Mouse (Mus musculus) Patski (cell line): ENCODE measurements around the gene Pigq. TPM values are rescaled to one million over a fixed set of nuclear protein-coding genes. Genes with fewer than 3 reads are reported as not detected.

Experiments
- ATAC-seq: fragments of 100-300 bp; one replicate; pipeline ENCODE4 v1.8.0; 2021
- CTCF ChIA-PET: fragments of 350-600 bp; sonication (Branson Sonifier 250); formaldehyde crosslinking; loops from one replicate; lab custom pipeline; 2022; ENCODE audit warnings: inconsistent platforms; lab: Charles Lee
- POLR2A ChIA-PET: fragments of 350-600 bp; sonication (Branson Sonifier 250); formaldehyde crosslinking; loops from one replicate; lab custom pipeline; 2022; ENCODE audit warnings: antibody characterized with exemption, inconsistent platforms; lab: Charles Lee
- DNase-seq: peaks from one replicate; pipeline ENCODE4 v3.0.0-alpha.2; 2011; ENCODE audit warnings: low read depth, low spot score
- H3K27me3 ChIP-seq: fragments of 371-371 bp; one replicate; pipeline ENCODE4 v1.5.1; 2021
- CTCF ChIP-seq: fragments of 100-300 bp; IDR thresholded peaks from one replicate; pipeline ENCODE4 v1.5.1; 2021
- in situ Hi-C: fragments of 300-500 bp; cut with MboI; formaldehyde crosslinking; loops from 3 replicates; pipeline ENCODE4 v1.11.1; 2018; ENCODE audit warnings: low pct_unique_long_range_greater_than_20kb, mixed read lengths
- polyA plus RNA-seq: library from polyadenylated mRNA; unstranded; gene quantifications from one replicate; pipeline ENCODE4 v1.2.3, GENCODE M21; 2021

Pigq gene
- polyA plus RNA-seq, 1 experiment from 2014 or later = 104 TPM

GRCm38 (mm10) chr17:25878611-25879180, 66.0 kb downstream of the Pigq start:
- no peak for DNase-seq
- H3K27me3 ChIP-seq = no peaks in the 10 kb centered on the region
- in situ Hi-C loops = no loop called here
- TF ChIP-seq CTCF = no peak
- POLR2A ChIA-PET = interaction anchor here (1.4 kb wide), 1 partner anchor 10 kb away, joined by 3 read pairs; the partner anchor contains the start of gene Mcrip2
- CTCF ChIA-PET = interaction anchor here (1.2 kb wide), 2 partner anchors 10 to 139 kb away, joined by 3 to 4 read pairs; partner anchors contain the start of gene Mcrip2
- ATAC-seq = no peak

DNA sequence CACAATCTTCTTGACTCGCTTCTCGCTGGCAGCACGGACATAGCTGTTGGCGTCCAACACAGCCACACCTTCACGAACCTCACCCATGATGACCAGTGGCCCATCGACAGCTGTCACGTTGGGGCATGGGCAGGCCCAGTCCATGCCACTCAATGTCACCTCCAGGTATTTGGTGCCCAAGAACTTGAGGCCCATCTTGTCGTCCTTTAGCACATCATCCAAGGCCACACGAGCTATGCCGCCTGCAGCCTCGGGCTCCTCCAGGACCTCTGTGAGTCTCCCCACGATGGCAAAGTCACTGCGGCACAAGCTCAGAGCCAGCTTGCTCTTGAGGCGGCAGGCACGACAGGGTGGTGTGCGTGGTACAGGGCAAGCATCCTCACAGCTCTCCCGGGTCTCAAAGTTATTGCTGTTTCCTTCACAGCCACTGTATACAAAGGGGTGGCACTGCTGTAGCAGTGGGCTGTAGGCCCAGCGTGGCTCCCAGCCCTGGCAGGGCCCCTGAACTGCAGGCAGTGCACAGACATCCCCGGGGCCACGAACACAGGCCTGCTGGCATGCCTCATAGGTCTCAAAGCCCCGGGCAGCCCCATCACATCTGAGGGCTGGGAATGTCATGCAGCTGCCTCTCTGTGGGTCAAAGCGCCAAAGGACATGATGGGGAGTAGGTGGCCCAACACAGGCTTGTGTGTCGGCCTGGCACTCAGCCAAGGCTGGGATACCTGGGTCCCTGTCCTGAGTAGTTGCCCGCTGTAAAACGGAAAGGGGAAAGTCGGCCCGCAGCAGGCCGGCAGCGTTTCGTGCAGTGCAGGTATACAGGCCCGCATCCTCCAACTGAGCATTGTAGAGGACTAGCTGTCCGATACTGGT, 66.8 kb downstream of the Pigq start:
- POLR2A ChIA-PET = interaction anchor here (1.4 kb wide), 1 partner anchor 10 kb away, joined by 8 read pairs; the partner anchor contains the start of gene Mcrip2
- TF ChIP-seq CTCF = no peak
- DNase-seq (no peak), ATAC-seq (no peak)
- in situ Hi-C loops = no loop called here
- no peaks in the 10 kb centered on the region for H3K27me3 ChIP-seq
- CTCF ChIA-PET = no interaction called here

DNA sequence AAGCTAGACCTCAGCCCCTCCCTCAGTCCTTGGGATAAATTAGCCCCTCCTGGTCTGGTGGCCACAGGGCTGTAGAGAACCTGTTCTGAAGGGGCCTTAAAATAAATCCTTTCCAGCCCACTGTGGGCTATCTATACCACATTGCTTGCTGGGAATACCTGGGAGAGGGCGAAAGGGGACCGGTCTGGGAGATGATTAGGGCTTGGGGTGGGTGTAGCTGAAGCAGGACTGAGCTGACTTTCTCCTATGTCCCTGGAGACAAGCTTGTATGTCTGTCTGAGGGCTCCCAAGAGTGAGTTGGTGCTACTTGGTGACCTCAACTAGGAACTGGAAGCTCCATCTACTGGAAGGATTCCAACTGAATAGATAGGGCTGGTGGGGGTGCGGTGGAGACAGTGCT, 67.7 kb downstream of the Pigq start:
- CTCF ChIA-PET = no interaction called here
- H3K27me3 ChIP-seq = no peaks in the 10 kb centered on the region
- POLR2A ChIA-PET = interaction anchor here (1.4 kb wide), 1 partner anchor 9 kb away, joined by 8 read pairs; the partner anchor contains the start of gene Mcrip2
- TF ChIP-seq CTCF = no peak
- DNase-seq = no peak
- no peak for ATAC-seq
- in situ Hi-C loops = no loop called here

Other genes with a start within 250 kb of the Pigq start
- not detected for gene Gng13, start 227.8 kb downstream of the Pigq start, polyA plus RNA-seq
- gene Chtf18, start 217.5 kb downstream of the Pigq start, polyA plus RNA-seq = 13.0 TPM
- 18.5 TPM for gene Rpusd1, start 217.3 kb downstream of the Pigq start, polyA plus RNA-seq
- gene Mslnl, start 208.9 kb downstream of the Pigq start, polyA plus RNA-seq = not detected
- 0.99 TPM for gene Msln, start 190.6 kb downstream of the Pigq start, polyA plus RNA-seq
- gene Narfl, start 171.2 kb downstream of the Pigq start, polyA plus RNA-seq = 44.9 TPM
- gene Haghl, start 159.3 kb downstream of the Pigq start, polyA plus RNA-seq = 108 TPM
- 0.30 TPM for gene Ccdc78, start 158.4 kb downstream of the Pigq start, polyA plus RNA-seq
- 73.5 TPM for gene Fam173a, start 152.0 kb downstream of the Pigq start, polyA plus RNA-seq
- 0.09 TPM for gene AC134908.4, start 149.3 kb downstream of the Pigq start, polyA plus RNA-seq
- 39.8 TPM for gene Metrn, start 147.8 kb downstream of the Pigq start, polyA plus RNA-seq
- 4.0 TPM for gene Fbxl16, start 135.9 kb downstream of the Pigq start, polyA plus RNA-seq
- gene Wdr24, start 121.3 kb downstream of the Pigq start, polyA plus RNA-seq = 29.9 TPM
- gene Jmjd8, start 116.1 kb downstream of the Pigq start, polyA plus RNA-seq = 22.9 TPM
- gene Stub1, start 111.5 kb downstream of the Pigq start, polyA plus RNA-seq = 188 TPM
- 5.0 TPM for gene Rhbdl1, start 107.6 kb downstream of the Pigq start, polyA plus RNA-seq
- 6.0 TPM for gene Gm20683, start 103.2 kb downstream of the Pigq start, polyA plus RNA-seq
- 96.4 TPM for gene Rhot2, start 100.1 kb downstream of the Pigq start, polyA plus RNA-seq
- gene Wdr90, start 83.4 kb downstream of the Pigq start, polyA plus RNA-seq = 27.7 TPM
- gene Mcrip2, start 76.2 kb downstream of the Pigq start, polyA plus RNA-seq = 57.8 TPM
- gene Mettl26, start 69.9 kb downstream of the Pigq start, polyA plus RNA-seq = 81.4 TPM
- 0.35 TPM for gene Wfikkn1, start 64.1 kb downstream of the Pigq start, polyA plus RNA-seq
- 20.2 TPM for gene Rab40c, start 25.2 kb downstream of the Pigq start, polyA plus RNA-seq
- 0.05 TPM for gene Nhlrc4, start within 50 bp of the Pigq start, polyA plus RNA-seq
- gene A930017K11Rik, start 7.6 kb upstream of the Pigq start, polyA plus RNA-seq = 0.08 TPM
- 23.7 TPM for gene Capn15, start 40.9 kb upstream of the Pigq start, polyA plus RNA-seq
- gene Rab11fip3, start 124.6 kb upstream of the Pigq start, polyA plus RNA-seq = 35.9 TPM
- gene Decr2, start 145.4 kb upstream of the Pigq start, polyA plus RNA-seq = 42.4 TPM
- 0.31 TPM for gene Nme4, start 150.7 kb upstream of the Pigq start, polyA plus RNA-seq
- 22.7 TPM for gene Tmem8, start 168.4 kb upstream of the Pigq start, polyA plus RNA-seq
- gene Mrpl28, start 178.6 kb upstream of the Pigq start, polyA plus RNA-seq = 118 TPM
- gene Axin1, start 193.8 kb upstream of the Pigq start, polyA plus RNA-seq = 71.8 TPM